Mouse (Mus musculus) hindbrain, embryonic 15.5 days (tissue): ENCODE results near the gene Sncg. TPM values are rescaled to one million over a fixed set of nuclear protein-coding genes. Genes with fewer than 3 reads are reported as not detected.

Experiments used
- ATAC-seq: fragments of 200-750 bp; cut with Nextera tagmentation; 2 replicates; pipeline ENCODE4 v1.8.0; 2017; ENCODE audit warnings: low read depth, moderate number of reproducible peaks, moderate TSS enrichment; ENCODE audit not compliant: low FRiP score
- H3K27ac ChIP-seq: fragments of 300-500 bp; sonication (generic); replicated peaks from 2 replicates; pipeline ENCODE4 v1.5.1; 2015; ENCODE audit warnings: mild to moderate bottlenecking, inconsistent platforms
- H3K27me3 ChIP-seq: fragments of 300-500 bp; sonication (generic); 2 replicates; pipeline ENCODE4 v1.6.1; 2015; ENCODE audit warnings: control low read depth, inconsistent platforms
- H3K36me3 ChIP-seq: fragments of 300-500 bp; sonication (generic); 2 replicates; pipeline ENCODE4 v1.6.1; 2015; ENCODE audit warnings: control low read depth, inconsistent platforms
- H3K4me1 ChIP-seq: fragments of 300-500 bp; sonication (generic); replicated peaks from 2 replicates; pipeline ENCODE4 v1.6.1; 2015; ENCODE audit warnings: control low read depth, inconsistent platforms
- H3K4me2 ChIP-seq: fragments of 300-500 bp; sonication (generic); 2 replicates; pipeline ENCODE4 v1.6.1; 2015; ENCODE audit warnings: moderate library complexity, mild to moderate bottlenecking, inconsistent platforms
- H3K4me3 ChIP-seq: fragments of 300-500 bp; sonication (generic); 2 replicates; pipeline ENCODE4 v1.5.1; 2015; ENCODE audit warnings: mild to moderate bottlenecking, inconsistent platforms
- H3K9ac ChIP-seq: fragments of 300-500 bp; sonication (generic); 2 replicates; pipeline ENCODE4 v1.6.1; 2015; ENCODE audit warnings: inconsistent platforms
- H3K9me3 ChIP-seq: fragments of 300-500 bp; sonication (generic); 2 replicates; pipeline ENCODE4 v1.6.1; 2016; ENCODE audit warnings: control low read depth, inconsistent platforms
- WGBS: fragments of 180-500 bp; shearing (Covaris S2); methylation state at CpG from one replicate; pipeline ENCODE4 v1.1.7; 2015; 5-methylcytosine and 5-hydroxymethylcytosine counted together
- polyA plus RNA-seq: library from polyadenylated mRNA; unstranded; fragments of >200 nt; fragmentation: Nextera tagmentation; extraction: Ambion mirVana; gene quantifications from 2 replicates; pipeline ENCODE4 v1.2.1, GENCODE M21; 2015

Sncg gene
- polyA plus RNA-seq, 1 experiment from 2014 or later: 170 TPM

DNA sequence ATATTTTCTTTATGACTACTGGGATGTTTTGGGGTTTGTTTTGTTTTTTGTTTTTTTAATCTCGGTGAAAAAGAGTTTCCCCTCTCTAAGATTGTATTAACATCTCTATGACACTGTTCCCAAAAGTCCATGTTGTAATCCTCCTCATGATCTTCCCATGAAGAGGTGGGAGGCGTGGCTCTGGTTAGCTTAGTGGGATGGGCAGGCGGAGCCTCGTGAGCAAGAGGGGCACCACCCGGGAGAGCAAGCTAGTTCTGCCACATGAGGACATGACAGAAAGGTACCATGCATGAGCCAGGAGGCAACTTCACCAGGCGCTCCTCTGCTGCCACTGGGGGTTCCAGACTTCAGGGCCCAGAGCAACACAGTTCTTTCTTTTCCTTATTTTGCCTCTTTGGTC lies 22.1 kb downstream of the Sncg start:
- Histone ChIP-seq H3K4me1 (no peaks in the 10 kb centered on the region), H3K27me3 (no peaks in the 10 kb centered on the region), H3K4me2 (no peak overlapping the region), H3K9ac (no peak overlapping the region), H3K36me3 (no peaks in the 10 kb centered on the region), H3K9me3 (no peaks in the 10 kb centered on the region), H3K27ac (no peak overlapping the region), H3K4me3 (no peak overlapping the region)
- ATAC-seq: no peak
- WGBS: 72% methylated on average over 6 of the region's 6 CpGs

DNA sequence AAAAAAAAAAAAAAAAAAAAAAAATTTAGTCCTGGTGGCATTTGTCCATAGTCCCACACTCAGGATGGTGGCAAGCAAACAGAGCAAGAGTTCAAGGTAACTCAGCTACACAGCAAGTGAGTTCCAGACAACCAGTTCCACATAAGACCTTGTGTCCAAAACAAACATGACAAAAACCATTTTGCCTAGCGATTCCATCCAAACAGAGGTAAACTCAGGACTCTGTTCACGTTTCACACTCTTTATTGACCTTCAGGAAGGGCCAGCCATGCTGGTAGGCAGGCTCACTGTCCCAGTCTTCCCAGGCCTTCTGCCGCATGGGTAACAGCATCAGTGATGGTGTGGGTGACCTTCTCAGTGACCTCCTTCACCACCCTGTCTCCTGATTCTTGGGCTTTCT lies 22.9 kb downstream of the Sncg start:
- 64% methylated on average over 3 of the region's 3 CpGs for WGBS
- Histone ChIP-seq H3K27me3 (no peaks in the 10 kb centered on the region), H3K4me3 (no peak overlapping the region), H3K9me3 (no peaks in the 10 kb centered on the region), H3K27ac (no peak overlapping the region), H3K36me3 (no peaks in the 10 kb centered on the region), H3K4me2 (no peak overlapping the region), H3K9ac (no peak overlapping the region), H3K4me1 (no peaks in the 10 kb centered on the region)
- ATAC-seq: no peak

- no peak for ATAC-seq
- Histone ChIP-seq H3K9me3 (no peaks in the 10 kb centered on the region), H3K36me3 (no peaks in the 10 kb centered on the region), H3K4me3 (no peak overlapping the region), H3K9ac (no peak overlapping the region), H3K4me1 (no peaks in the 10 kb centered on the region), H3K27ac (no peak overlapping the region), H3K4me2 (no peak overlapping the region), H3K27me3 (no peaks in the 10 kb centered on the region)
- 89% methylated on average over 8 of the region's 8 CpGs for WGBS
These were observed 25.6 kb downstream of the Sncg start for GRCm38 (mm10) chr14:34349007-34349406.

DNA sequence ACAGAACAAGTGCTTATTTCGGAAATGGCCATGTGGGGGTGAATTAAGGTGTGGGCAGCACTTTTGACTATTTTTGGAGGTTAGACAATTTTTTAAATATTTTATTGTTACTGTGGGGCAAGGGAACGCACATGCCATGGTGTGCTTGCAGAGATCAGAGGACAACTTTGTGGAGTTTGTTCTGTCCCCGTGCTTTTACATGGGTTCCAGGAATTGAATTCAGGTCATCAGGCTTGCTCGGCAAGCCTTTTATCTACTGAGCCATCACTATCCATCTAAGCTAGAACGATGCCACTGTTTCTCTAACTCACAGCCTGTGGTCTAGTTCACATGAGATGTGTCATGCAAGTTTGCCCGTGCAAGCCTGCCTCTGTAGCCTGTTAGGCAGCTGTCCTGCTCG lies 26.3 kb downstream of the Sncg start:
- Histone ChIP-seq H3K36me3 (peaks cover 4% of the 10 kb centered on the region), H3K27me3 (no peaks in the 10 kb centered on the region), H3K4me1 (no peaks in the 10 kb centered on the region), H3K9me3 (no peaks in the 10 kb centered on the region), H3K27ac (no peak overlapping the region), H3K4me2 (no peak overlapping the region), H3K4me3 (no peak overlapping the region), H3K9ac (no peak overlapping the region)
- no peak for ATAC-seq
- WGBS: 87% methylated on average over 7 of the region's 7 CpGs

GRCm38 (mm10) chr14:34347084-34347483 lies 27.5 kb downstream of the Sncg start:
- H3K9me3 ChIP-seq: no peaks in the 10 kb centered on the region
- H3K9ac ChIP-seq: no peak overlapping the region
- no peaks in the 10 kb centered on the region for H3K4me1 ChIP-seq
- H3K27ac ChIP-seq: no peak overlapping the region
- peaks cover 14% of the 10 kb centered on the region for H3K36me3 ChIP-seq
- no peak overlapping the region for H3K4me2 ChIP-seq
- 98% methylated on average over 5 of the region's 5 CpGs for WGBS
- H3K27me3 ChIP-seq: no peaks in the 10 kb centered on the region
- H3K4me3 ChIP-seq: no peak overlapping the region
- no peak for ATAC-seq

- WGBS: 70% methylated on average over 12 of the region's 12 CpGs
- Histone ChIP-seq H3K27ac (no peak overlapping the region), H3K4me2 (no peak overlapping the region), H3K9me3 (no peaks in the 10 kb centered on the region), H3K4me3 (no peak overlapping the region), H3K27me3 (no peaks in the 10 kb centered on the region), H3K4me1 (no peaks in the 10 kb centered on the region), H3K9ac (no peak overlapping the region), H3K36me3 (peaks cover 25% of the 10 kb centered on the region)
- peak; percentile 62 for ATAC-seq
These were observed 28.6 kb downstream of the Sncg start for GRCm38 (mm10) chr14:34345771-34346566.

- Histone ChIP-seq H3K27ac (no peak overlapping the region), H3K9me3 (no peaks in the 10 kb centered on the region), H3K4me1 (no peaks in the 10 kb centered on the region), H3K36me3 (peaks cover 37% of the 10 kb centered on the region), H3K27me3 (no peaks in the 10 kb centered on the region), H3K4me3 (no peak overlapping the region), H3K9ac (no peak overlapping the region), H3K4me2 (no peak overlapping the region)
- no peak for ATAC-seq
- 72% methylated on average over 5 of the region's 5 CpGs for WGBS
These were observed 30.2 kb downstream of the Sncg start for GRCm38 (mm10) chr14:34344361-34344760.

DNA sequence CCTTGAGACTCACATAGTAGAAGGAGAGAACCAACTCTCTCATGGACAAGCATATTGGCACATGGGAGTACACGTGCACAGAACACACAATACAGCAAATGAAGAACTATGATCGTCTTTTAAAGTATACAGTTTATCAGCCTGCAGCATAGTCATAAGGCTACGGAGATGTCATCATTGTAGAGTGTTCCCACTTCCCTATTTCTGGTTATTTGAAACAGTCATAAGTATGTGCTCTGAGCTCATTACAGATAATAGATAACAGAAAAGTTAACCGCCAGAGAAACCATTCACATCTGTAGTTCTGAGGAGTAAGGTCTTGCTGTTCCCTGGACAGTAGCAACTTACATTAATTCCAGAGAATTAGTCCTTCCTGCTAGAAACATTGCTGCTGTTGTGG lies 31.5 kb downstream of the Sncg start:
- WGBS: 94% methylated on average over 4 of the region's 4 CpGs
- Histone ChIP-seq H3K4me3 (no peak overlapping the region), H3K4me1 (no peaks in the 10 kb centered on the region), H3K9me3 (no peaks in the 10 kb centered on the region), H3K27me3 (no peaks in the 10 kb centered on the region), H3K4me2 (no peak overlapping the region), H3K36me3 (peaks cover 49% of the 10 kb centered on the region), H3K27ac (no peak overlapping the region), H3K9ac (no peak overlapping the region)
- no peak for ATAC-seq

DNA sequence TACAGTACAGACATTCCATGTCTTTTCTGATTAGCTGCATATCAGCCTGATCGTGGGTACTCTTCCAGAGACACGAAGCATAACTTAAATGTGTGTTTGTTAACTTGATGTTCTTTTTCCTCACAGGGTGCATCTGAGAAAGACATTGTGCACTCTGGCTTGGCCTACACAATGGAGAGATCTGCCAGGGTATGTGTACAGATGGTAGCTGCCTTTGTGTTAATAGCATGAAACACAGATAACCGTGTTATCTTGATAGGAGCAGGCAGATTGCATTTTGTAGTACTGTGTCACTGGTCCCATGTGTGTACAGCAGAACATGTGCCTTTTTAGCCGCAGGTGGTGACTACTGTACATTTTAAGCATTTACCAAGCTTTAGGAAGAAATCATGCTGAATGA lies 32.6 kb downstream of the Sncg start:
- Histone ChIP-seq H3K4me3 (no peak overlapping the region), H3K27me3 (no peaks in the 10 kb centered on the region), H3K27ac (no peak overlapping the region), H3K36me3 (peaks cover 60% of the 10 kb centered on the region), H3K4me1 (no peaks in the 10 kb centered on the region), H3K9ac (no peak overlapping the region), H3K4me2 (no peak overlapping the region), H3K9me3 (no peaks in the 10 kb centered on the region)
- WGBS: 86% methylated on average over 4 of the region's 4 CpGs
- no peak for ATAC-seq

DNA sequence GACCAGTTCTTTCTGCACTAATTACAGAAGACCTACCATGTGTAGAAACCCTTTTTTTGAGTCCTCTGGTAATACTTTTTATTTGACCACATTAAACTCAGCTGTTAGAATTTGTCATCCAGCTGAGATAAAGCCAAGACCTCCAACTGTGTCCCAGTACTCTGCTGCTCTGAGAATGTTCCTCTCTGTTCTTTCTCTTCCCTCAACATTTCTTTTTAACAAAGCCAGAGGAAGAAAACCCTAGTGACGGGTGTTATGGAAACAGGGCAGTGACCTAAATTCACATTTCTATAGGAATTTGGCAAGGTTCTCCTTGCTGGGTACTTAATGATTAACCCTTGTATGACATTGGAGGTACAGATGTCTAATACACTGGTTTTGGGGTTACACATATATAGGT lies 35.1 kb downstream of the Sncg start:
- 49% methylated on average over 1 of the region's 1 CpGs for WGBS

DNA sequence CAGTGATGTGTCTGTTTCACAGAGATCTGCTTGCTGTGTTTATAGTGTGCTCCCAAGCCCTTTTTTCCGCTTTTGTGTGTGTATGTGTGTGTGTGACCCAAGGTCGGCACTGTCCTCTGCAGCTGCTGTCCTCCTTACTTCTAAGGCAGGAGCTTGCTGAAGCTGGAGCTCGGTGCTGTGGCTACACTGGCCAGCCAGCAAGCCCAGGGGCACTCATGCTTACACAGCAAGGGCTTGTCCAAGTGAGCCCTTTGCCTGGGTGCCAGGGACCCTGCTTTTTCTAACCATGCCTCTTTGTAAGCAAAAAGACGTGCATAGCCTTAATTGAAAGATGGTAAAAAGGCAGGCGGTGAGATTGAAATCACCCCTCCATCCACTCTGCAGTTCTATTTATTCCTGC lies 42.1 kb downstream of the Sncg start:
- Histone ChIP-seq H3K27me3 (no peaks in the 10 kb centered on the region), H3K9ac (no peak overlapping the region), H3K4me1 (no peaks in the 10 kb centered on the region), H3K4me2 (no peak overlapping the region), H3K27ac (peak overlapping the region; percentile 63), H3K9me3 (no peaks in the 10 kb centered on the region), H3K36me3 (peaks cover 63% of the 10 kb centered on the region), H3K4me3 (no peak overlapping the region)
- ATAC-seq: peak; percentile 83
- 82% methylated on average over 5 of the region's 5 CpGs for WGBS

More for the DNA sequence above, 35.1 kb downstream of the Sncg start:
- Histone ChIP-seq H3K4me2 (no peak overlapping the region), H3K27me3 (no peaks in the 10 kb centered on the region), H3K36me3 (peaks cover 85% of the 10 kb centered on the region), H3K4me3 (no peak overlapping the region), H3K27ac (peak overlapping the region; percentile 38; the same call in 1 of the 2 replicates), H3K4me1 (no peaks in the 10 kb centered on the region), H3K9ac (no peak overlapping the region), H3K9me3 (no peaks in the 10 kb centered on the region)
- ATAC-seq: peak; percentile 65; the same call in 1 of the 2 replicates

DNA sequence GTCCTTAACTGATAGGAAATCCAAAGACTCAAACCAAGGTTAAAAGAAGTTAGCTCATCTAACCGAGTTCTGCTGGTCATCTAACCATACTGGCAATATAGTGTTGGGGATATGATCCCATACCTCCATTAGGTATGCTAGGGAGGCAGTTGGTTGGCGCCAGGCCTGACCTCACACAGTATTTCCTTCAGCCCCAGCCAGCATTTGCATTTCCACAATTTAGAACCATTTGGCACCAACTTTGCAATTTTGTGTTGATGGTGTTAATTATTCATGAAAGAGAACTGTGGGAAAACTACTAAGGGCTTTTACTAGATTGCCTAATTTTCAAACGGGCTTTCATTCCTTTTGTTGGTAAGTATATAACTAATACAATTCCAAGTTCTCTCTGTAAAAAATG lies 42.7 kb downstream of the Sncg start:
- no peaks in the 10 kb centered on the region for H3K9me3 ChIP-seq
- no peaks in the 10 kb centered on the region for H3K4me1 ChIP-seq
- H3K9ac ChIP-seq: no peak overlapping the region
- no peak overlapping the region for H3K4me2 ChIP-seq
- WGBS: 70% methylated on average over 3 of the region's 3 CpGs
- ATAC-seq: no peak
- no peak overlapping the region for H3K4me3 ChIP-seq
- no peaks in the 10 kb centered on the region for H3K27me3 ChIP-seq
- H3K27ac ChIP-seq: peak overlapping the region; percentile 71
- H3K36me3 ChIP-seq: peaks cover 57% of the 10 kb centered on the region

GRCm38 (mm10) chr14:34330657-34331158 lies 43.9 kb downstream of the Sncg start:
- no peak overlapping the region for H3K4me3 ChIP-seq
- H3K36me3 ChIP-seq: peaks cover 55% of the 10 kb centered on the region
- no peaks in the 10 kb centered on the region for H3K9me3 ChIP-seq
- H3K4me2 ChIP-seq: no peak overlapping the region
- ATAC-seq: peak; percentile 90
- no peaks in the 10 kb centered on the region for H3K4me1 ChIP-seq
- H3K27me3 ChIP-seq: no peaks in the 10 kb centered on the region
- 76% methylated on average over 9 of the region's 9 CpGs for WGBS
- H3K27ac ChIP-seq: peak overlapping the region; percentile 66
- no peak overlapping the region for H3K9ac ChIP-seq
